Mouse (Mus musculus): ENCODE measurements around the gene Rnps1. TPM values are rescaled to one million over a fixed set of nuclear protein-coding genes. Genes with fewer than 3 reads are reported as not detected.
"Not testable (repeated sequence)": the region's sequence is repeated elsewhere in the genome, so short reads cannot be mapped to it uniquely, and the experiment has no call there.

The Rnps1 gene
- polyA plus RNA-seq, 1 experiment from 2014 or later = 471 TPM

DNA sequence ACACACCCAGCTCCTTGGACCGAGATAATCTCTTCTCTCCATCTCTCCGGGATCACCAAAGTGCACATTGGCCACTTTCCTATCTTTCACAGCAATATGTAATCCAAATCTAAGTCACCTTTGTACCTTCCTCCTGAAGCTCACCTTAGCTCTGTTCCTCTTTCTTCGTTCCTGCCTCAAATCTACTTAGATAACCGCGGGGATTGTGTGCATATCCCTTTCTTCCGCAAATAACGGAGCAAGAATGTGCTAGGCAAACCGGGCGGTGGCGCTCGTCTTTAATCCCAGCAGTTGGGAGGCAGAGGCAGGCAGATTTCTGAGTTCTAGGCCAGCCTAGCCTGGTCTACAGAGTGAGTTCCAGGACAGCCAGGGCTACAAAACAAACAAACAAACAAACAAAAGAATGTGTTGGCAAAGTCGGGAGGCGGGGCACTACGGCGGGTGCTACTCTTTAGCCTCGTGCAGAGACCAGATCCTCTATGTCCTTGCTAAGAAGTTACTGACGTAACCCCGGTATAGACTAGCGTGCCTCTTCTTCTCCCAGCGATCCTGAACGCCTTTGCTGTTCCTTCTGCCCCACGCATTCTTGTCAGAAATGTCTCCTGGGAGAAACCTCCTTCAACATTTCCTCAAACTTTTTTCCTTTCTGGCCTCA lies 681 bp upstream of the Rnps1 start:
- Histone ChIP-seq H3K36me3 (peaks cover 65% of the 10 kb centered on the region), H3K4me3 (peak overlapping the region; percentile 78), H3K9me3 (replicated peaks) (no peaks in the 10 kb centered on the region), H3K4me1 (peaks cover 25% of the 10 kb centered on the region), H3K27me3 (ENCODE audit: low read depth, poor library complexity, severe bottlenecking) (no peaks in the 10 kb centered on the region), H3K27ac (peak overlapping the region; percentile 99)
- WGBS = 41% methylated on average over 22 of the region's 22 CpGs
- no peak for DNase-seq (ENCODE audit: low spot score)

DNA sequence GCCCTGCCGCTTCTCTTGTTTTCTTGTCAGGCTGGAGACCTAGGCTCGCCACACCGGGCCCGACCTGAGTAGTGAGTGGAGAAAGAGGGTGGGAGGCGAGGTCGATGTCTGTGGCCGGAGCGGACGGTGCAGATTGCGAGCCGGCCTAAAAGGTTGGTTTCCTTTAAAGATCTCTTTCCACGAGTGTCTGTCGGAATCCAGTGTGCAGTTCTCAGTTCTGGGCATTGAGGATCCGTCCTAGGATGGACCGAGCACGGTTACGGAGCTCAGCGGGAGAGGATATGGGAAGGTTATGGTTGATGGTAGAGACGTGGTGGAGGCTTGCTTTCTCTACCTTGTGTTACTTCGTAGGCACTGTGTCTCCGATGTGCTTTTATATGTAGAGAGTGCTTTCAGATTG lies 646 bp downstream of the Rnps1 start:
- Histone ChIP-seq H3K4me3 (peak overlapping the region; percentile 78), H3K36me3 (peaks cover 66% of the 10 kb centered on the region), H3K4me1 (peaks cover 25% of the 10 kb centered on the region), H3K27ac (peak overlapping the region; percentile 99), H3K9me3 (replicated peaks) (no peaks in the 10 kb centered on the region), H3K27me3 (ENCODE audit: low read depth, poor library complexity, severe bottlenecking) (no peaks in the 10 kb centered on the region)
- WGBS = under 1% methylated on average over 21 of the region's 21 CpGs
- no peak for DNase-seq (ENCODE audit: low spot score)

DNA sequence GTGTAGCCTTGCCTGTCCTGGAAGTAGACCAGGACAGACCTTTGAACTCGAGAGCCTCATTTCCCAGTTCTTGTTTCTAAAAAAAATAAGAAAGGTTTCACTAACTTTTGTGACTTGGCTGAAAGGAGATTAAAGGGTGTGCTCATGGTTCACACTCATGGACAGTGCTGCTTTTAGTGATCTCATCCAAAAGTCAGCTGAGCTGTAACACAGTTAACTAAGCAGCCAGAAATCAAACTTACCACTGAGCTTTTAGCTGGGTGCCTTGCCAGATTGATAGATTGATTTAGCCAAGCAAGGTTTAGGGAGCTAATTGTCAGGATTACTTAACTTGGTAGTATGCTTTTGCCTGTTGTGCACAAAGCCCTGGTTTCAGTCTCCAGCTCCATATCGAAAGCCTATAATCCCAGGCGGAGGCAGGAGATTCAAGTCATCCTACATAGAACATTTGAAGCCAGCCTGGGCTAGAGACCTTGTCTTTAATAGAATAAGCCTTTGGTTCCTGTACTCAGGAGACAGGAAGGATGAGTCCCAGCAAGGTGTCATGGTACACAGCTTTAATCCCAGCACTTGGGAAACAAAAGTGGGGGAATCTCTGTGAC lies 1.8 kb downstream of the Rnps1 start:
- no peak overlapping the region for H3K27ac ChIP-seq
- WGBS = 95% methylated on average over 3 of the region's 3 CpGs
- no peak for DNase-seq (ENCODE audit: low spot score)
- H3K27me3 ChIP-seq (ENCODE audit: low read depth, poor library complexity, severe bottlenecking) = no peaks in the 10 kb centered on the region
- peaks cover 66% of the 10 kb centered on the region for H3K36me3 ChIP-seq
- H3K4me3 ChIP-seq = peak overlapping the region; percentile 78
- H3K4me1 ChIP-seq = peaks cover 25% of the 10 kb centered on the region
- no peaks in the 10 kb centered on the region for H3K9me3 ChIP-seq (replicated peaks)

DNA sequence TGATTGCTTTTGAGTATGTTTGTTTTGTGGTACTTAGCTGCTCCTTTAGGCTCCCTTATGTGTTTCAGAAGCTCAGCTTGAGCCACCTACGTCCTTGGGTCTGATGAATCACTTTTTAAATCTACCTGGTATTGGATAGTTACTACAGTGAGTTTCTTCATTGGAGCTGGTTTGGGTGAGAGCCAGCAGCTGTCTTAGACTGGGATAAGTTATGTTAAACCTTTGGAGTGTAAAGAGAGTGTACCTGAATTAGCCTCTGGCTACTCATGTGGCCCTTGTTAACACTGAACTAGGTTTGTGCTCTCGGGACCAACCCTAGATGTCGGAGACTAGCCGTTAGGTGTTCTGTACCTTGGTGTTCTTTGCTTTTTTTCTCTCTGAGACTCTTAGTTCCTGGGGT lies 8.7 kb downstream of the Rnps1 start:
- H3K4me3 ChIP-seq = no peak overlapping the region
- H3K27me3 ChIP-seq (ENCODE audit: low read depth, poor library complexity, severe bottlenecking) = no peaks in the 10 kb centered on the region
- no peak overlapping the region for H3K27ac ChIP-seq
- peaks cover 80% of the 10 kb centered on the region for H3K36me3 ChIP-seq
- no peaks in the 10 kb centered on the region for H3K9me3 ChIP-seq (replicated peaks)
- peaks cover 15% of the 10 kb centered on the region for H3K4me1 ChIP-seq
- DNase-seq (ENCODE audit: low spot score) = no peak
- 96% methylated on average over 4 of the region's 4 CpGs for WGBS

DNA sequence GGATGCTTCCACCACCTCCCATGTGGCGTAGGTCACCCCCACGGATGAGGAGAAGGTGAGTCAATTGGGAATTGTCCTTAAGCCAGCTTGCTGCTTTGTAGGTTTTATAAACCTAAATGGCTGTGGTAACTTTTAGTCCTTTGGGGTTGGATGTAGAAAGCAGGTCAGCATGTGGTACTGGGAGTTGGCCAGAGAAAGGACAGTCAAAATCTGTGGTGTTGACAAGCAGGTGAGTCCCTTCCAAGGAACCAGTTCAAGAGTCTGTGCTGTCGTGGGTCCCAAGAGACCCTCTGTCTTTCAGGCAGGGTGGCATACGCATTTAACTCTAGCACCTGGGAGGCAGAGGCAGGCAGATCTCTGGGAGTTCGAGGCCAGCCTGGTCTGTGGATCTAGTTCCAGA lies 10.1 kb downstream of the Rnps1 start:
- peaks cover 15% of the 10 kb centered on the region for H3K4me1 ChIP-seq
- H3K27ac ChIP-seq = no peak overlapping the region
- H3K27me3 ChIP-seq (ENCODE audit: low read depth, poor library complexity, severe bottlenecking) = no peaks in the 10 kb centered on the region
- DNase-seq (ENCODE audit: low spot score) = no peak
- 90% methylated on average over 5 of the region's 5 CpGs for WGBS
- peaks cover 71% of the 10 kb centered on the region for H3K36me3 ChIP-seq
- H3K9me3 ChIP-seq (replicated peaks) = no peaks in the 10 kb centered on the region
- no peak overlapping the region for H3K4me3 ChIP-seq

DNA sequence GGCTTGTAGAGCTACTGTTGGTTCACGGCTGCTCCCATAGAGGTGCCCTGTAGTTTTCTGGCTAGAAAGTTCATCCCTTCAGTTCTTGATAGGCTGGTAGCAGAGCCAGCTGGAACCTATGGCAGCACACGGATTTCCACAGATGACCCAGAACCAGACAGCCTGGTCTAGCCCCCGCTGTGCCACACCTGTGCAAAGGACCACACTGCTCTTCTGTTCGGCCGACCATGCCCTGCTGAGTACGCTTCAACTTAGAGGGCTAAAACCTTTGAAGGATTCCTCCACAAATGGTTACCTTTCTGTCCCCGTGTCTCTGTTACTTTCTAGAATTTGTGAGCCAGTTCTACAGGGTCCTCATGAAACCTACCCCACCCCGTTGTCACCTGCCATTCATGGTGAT lies 11.0 kb downstream of the Rnps1 start:
- Histone ChIP-seq H3K36me3 (peaks cover 66% of the 10 kb centered on the region), H3K4me1 (peaks cover 15% of the 10 kb centered on the region)
- H3K27ac ChIP-seq; H3K27me3 ChIP-seq (ENCODE audit: low read depth, poor library complexity, severe bottlenecking); H3K4me3 ChIP-seq; DNase-seq (ENCODE audit: low spot score); H3K9me3 ChIP-seq (replicated peaks): not testable (repeated sequence)
- 88% methylated on average over 6 of the region's 8 CpGs for WGBS

DNA sequence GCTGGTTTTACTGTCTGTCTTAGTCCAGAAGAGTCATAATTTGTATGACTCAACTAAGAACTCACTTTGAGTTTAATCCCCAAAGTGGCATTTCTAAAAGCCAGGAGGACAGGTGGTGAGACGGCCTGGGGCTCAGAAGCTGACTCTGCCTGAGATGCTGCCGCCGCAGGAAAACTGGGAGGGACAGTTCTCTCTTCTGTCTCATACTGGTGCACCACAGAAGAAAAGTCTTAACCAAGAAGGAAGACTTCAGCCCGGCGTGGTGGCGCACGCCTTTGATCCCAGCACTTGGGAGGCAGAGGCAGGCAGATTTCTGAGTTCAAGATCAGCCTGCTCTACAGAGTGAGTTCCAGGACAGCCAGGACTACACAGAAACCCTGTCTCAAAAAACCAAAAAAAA lies 11.5 kb downstream of the Rnps1 start:
- 91% methylated on average over 7 of the region's 7 CpGs for WGBS
- Histone ChIP-seq H3K36me3 (peaks cover 62% of the 10 kb centered on the region), H3K27ac (no peak overlapping the region)

DNA sequence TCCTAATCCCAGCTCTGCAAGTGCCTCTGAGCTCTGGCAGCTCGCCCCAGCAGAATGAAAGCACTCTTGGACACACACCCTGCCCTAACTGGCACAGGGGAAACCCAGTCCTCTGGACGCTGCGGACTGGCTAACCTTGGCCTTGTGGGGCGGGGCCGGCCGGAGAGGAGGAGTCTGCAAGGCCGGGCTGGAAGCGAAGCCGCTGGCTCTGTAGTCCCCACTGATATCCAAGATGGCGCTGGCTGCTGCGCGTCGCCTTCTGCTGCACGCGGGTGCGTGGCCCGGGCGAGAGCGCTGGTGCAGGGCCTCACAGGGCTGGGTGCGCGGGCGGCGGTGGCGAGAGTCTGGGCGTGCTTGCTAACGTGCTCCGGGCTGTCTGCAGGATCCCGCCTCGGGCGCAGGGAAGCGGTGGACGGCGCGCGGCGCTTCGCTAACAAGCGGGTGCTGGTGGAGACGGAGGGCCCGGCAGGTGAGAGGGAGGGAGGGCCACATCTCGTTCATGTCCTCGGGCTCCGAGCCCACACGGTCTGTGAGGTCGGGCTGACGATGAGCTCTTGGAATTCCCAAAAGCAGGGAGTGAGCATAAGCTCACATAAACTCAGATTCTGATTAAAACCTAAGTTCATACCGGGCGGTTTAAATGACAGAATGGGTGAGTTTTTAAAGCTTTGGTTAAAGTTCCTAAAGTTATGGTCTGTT lies 12.3 kb downstream of the Rnps1 start, which contains the start of gene Eci1:
TSS of gene Eci1 (plus strand) at position 171 of the 699 bp plus-strand sequence.
- Histone ChIP-seq H3K27me3 (ENCODE audit: low read depth, poor library complexity, severe bottlenecking) (no peaks in the 10 kb centered on the region), H3K4me3 (peak within 1 kb of the TSS; percentile 78), H3K4me1 (peaks cover 15% of the 10 kb centered on the region), H3K36me3 (peaks cover 57% of the 10 kb centered on the region), H3K27ac (peak within 1 kb of the TSS; percentile 97), H3K9me3 (replicated peaks) (no peaks in the 10 kb centered on the region)
- DNase-seq (ENCODE audit: low spot score) = peak; percentile 93
- WGBS = under 1% methylated on average over 48 of the region's 48 CpGs

More for the DNA sequence above, 11.5 kb downstream of the Rnps1 start:
- Histone ChIP-seq H3K9me3 (replicated peaks) (no peaks in the 10 kb centered on the region), H3K27me3 (ENCODE audit: low read depth, poor library complexity, severe bottlenecking) (no peaks in the 10 kb centered on the region), H3K4me3 (no peak overlapping the region), H3K4me1 (peaks cover 15% of the 10 kb centered on the region)
- DNase-seq (ENCODE audit: low spot score) = no peak

DNA sequence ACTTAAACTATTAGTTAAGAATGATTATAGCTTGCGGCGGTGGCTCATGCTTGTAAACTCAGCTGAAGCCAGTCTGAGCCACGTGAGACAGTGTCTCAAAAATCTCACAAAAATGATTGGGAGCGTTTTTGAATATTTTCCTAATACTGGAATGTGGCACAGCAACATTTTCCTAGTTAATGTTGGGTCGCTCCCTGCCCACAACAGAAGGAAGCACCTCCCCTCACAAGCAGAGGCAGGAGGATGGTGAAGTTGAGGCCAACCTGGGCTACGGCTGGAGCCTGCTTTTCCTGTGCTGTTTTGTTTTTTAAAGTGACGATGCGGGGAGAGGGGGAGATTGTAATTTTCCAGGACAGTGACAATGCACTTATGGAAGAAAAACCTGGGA lies 12.8 kb downstream of the Rnps1 start:
- peak overlapping the region; percentile 97 for H3K27ac ChIP-seq
- H3K4me3 ChIP-seq = peak overlapping the region; percentile 78
- peaks cover 15% of the 10 kb centered on the region for H3K4me1 ChIP-seq
- peaks cover 55% of the 10 kb centered on the region for H3K36me3 ChIP-seq
- H3K27me3 ChIP-seq (ENCODE audit: low read depth, poor library complexity, severe bottlenecking) = no peaks in the 10 kb centered on the region
- no peaks in the 10 kb centered on the region for H3K9me3 ChIP-seq (replicated peaks)
- DNase-seq (ENCODE audit: low spot score) = no peak
- 14% methylated on average over 8 of the region's 8 CpGs for WGBS

DNA sequence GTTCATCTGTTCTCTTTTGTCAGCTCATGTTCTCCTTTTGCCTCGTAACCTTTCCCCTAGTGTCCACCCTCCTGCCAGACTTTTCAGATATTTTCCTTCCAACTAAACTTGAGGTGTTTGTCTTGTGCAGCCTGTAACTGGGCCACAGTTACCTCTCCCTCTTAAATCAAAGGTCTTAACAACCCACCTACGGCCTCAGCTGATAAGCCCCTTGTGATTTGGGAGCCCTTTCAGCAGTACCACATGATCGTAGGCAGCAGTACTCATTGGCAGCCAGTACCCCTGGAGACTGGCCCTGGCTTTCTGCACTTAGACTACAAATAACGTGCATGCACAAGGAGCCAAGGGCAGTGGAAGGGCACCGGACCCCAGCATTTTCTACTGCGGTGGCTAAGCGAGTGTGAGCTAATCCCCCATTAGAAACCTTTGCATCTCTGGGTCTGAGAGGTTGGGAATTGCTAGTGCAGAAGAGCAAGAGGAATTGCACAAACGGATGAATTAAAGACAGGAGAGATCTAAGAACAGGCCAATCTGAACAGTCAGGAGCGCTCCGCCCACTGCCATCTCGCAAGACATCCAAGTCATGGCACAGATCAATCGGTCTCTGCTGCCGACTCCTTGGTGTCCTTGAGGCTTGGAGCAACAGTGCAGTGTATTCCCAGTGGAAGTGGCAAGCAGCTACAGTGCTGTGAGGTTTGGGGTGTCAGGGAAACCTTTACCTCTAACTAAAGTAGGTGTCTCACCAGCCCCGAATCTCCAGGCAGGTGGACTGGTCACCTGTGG lies 15.0 kb downstream of the Rnps1 start:
- Histone ChIP-seq H3K27ac (no peak overlapping the region), H3K9me3 (replicated peaks) (no peaks in the 10 kb centered on the region), H3K4me3 (no peak overlapping the region), H3K4me1 (peaks cover 15% of the 10 kb centered on the region), H3K27me3 (ENCODE audit: low read depth, poor library complexity, severe bottlenecking) (no peaks in the 10 kb centered on the region), H3K36me3 (peaks cover 52% of the 10 kb centered on the region)
- DNase-seq (ENCODE audit: low spot score) = no peak
- WGBS = 90% methylated on average over 14 of the region's 14 CpGs

DNA sequence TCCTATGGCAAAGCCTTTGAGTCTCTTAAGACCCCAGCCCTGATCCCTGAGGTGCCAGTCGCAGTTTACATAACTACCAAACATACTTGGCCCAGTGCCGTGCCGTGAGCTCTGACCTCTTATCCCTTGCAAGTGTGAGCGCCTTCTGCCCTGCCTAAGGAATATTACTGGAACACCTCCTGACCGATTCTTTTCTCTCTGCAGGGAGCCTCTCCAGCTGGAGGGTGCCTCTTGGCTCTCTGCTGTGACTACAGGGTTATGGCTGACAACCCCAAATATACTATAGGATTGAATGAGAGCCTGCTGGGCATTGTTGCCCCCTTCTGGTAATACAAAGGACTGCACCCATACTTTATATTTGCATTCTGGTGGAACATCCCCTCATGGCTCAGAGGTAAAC lies 22.7 kb downstream of the Rnps1 start:
- no peak for DNase-seq (ENCODE audit: low spot score)
- Histone ChIP-seq H3K27ac (no peak overlapping the region), H3K36me3 (peaks cover 95% of the 10 kb centered on the region), H3K4me1 (no peaks in the 10 kb centered on the region), H3K9me3 (replicated peaks) (no peaks in the 10 kb centered on the region), H3K4me3 (no peak overlapping the region), H3K27me3 (ENCODE audit: low read depth, poor library complexity, severe bottlenecking) (no peaks in the 10 kb centered on the region)
- 82% methylated on average over 5 of the region's 5 CpGs for WGBS

DNA sequence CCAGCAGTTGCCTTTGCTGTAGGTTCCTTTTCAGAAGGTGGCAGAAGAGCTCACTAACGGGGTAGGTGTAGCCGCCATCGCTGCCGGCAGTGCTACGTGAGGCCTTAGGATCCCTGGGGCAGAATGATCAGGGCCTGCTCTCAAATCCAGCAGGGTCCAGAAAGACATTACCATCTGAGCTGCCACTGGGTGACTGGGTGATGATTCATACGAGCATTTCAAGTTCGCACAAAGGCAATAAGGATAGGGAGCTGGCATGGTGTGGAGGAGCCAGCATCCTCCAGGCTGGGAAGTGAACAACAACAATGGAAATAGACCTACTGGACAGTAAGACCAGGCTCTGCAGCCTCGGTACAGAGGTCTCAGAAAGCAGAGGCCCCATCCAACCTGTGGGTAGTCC lies 26.0 kb downstream of the Rnps1 start:
- H3K4me3 ChIP-seq = no peak overlapping the region
- WGBS = 96% methylated on average over 8 of the region's 8 CpGs
- H3K27ac ChIP-seq = no peak overlapping the region
- H3K9me3 ChIP-seq (replicated peaks) = no peaks in the 10 kb centered on the region
- H3K27me3 ChIP-seq (ENCODE audit: low read depth, poor library complexity, severe bottlenecking) = no peaks in the 10 kb centered on the region
- no peak for DNase-seq (ENCODE audit: low spot score)
- no peaks in the 10 kb centered on the region for H3K4me1 ChIP-seq
- H3K36me3 ChIP-seq = peaks cover 100% of the 10 kb centered on the region

DNA sequence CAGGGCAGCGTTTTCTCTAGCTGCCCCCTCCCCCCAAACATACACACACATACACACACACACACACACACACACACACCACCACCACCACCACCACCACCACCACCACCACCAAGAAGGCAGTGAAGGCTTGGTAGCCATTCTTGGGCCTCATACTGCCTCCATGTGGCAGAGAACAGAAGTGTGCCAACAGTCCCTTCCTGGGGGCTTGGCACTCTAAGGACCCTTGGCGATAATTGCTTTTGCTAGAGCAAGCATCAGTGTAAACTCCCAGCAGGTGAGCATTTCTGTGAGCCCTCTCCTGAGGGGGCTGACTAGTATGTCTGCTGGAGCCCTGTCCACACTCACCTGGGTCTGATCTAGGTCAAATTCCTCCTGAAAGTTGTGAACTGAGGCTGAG lies 26.8 kb downstream of the Rnps1 start:
- 62% methylated on average over 2 of the region's 2 CpGs for WGBS
- Histone ChIP-seq H3K4me3 (no peak overlapping the region), H3K9me3 (replicated peaks) (no peaks in the 10 kb centered on the region), H3K27ac (no peak overlapping the region), H3K4me1 (no peaks in the 10 kb centered on the region), H3K36me3 (peaks cover 100% of the 10 kb centered on the region), H3K27me3 (ENCODE audit: low read depth, poor library complexity, severe bottlenecking) (no peaks in the 10 kb centered on the region)
- DNase-seq (ENCODE audit: low spot score) = no peak

Data from limb, embryonic 10.5 days (tissue).